Mouse (Mus musculus) urinary bladder, postnatal 14 days (tissue): ENCODE results near the gene Sumo1.
"Not testable (repeated sequence)": the region's sequence is repeated elsewhere in the genome, so short reads cannot be mapped to it uniquely, and the experiment has no call there.

Source experiments
- DNase-seq: peaks from one replicate; pipeline ENCODE4 v3.0.0; 2021; ENCODE audit warnings: low spot score

The Sumo1 gene

DNA sequence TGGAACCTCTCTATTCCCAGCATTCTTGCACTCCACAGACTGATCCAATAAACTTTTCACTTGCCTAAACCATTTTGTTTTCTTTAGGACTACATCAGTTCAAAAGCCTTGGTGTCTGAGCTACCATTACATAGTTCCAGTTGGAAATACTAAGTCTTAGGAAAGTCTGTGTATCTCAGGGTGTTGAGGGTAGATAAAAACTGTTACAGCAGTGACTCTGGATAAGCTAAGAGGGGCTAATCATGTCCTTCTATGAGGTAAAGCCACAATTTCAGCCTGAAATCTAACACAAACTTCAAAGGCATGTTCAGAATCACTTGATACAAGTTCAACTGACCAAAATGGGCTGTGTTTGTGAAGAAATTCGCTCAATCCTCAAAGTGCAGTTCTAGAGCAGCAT, 34.3 kb downstream of the Sumo1 start:
- DNase-seq: no peak

DNA sequence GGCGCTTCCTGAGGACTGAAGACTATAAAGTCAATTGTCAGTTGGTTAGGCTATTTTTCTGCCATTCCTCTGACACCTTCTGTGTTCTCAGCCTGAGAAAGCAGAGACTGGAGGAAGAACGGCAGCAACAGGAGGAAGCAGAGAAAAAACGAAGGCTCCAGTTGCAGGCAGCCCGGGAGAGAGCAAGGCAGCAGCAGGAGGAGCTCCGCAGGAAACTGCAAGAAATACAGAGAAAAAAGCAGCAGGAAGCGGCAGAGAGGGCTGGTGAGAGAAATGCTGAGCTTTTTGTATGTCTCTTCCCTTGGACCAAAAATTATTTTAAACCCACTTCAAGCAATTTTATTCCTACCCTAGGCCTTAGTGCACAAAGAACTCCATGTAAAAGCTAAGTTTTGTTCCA, 37.6 kb downstream of the Sumo1 start:
- no peak for DNase-seq

DNA sequence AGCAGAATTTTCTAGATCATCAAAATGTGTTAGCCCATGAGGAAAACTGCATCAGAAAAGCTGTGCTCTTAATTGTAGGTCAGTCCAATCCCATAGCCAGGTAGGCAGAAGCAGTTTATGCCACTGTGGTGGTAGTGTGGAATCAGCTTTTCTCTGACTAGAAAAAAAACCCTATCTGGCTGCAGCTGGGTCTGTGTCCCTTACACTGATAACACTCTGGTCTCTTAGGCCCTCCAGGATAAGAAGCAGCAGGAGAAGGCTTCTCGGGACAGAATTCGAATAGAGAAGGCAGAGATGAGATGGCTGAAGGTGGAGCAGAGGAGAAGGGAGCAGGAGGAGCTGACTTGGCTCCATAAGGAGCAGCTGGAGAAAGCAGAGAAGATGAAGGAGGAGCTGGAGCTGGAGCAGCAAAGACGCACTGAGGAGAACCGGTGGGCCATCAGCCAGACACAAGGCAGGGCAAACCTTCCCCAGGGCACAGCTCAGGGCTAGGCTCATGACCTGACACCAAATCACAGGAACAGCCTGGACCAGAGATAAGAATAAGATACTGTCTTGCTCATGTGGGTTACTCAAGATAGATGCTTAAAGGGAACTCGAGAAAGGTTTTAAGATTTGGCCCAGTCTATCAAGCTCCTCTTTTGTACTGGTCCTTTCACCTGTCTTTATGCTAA, 38.5 kb downstream of the Sumo1 start:
- no peak for DNase-seq

DNA sequence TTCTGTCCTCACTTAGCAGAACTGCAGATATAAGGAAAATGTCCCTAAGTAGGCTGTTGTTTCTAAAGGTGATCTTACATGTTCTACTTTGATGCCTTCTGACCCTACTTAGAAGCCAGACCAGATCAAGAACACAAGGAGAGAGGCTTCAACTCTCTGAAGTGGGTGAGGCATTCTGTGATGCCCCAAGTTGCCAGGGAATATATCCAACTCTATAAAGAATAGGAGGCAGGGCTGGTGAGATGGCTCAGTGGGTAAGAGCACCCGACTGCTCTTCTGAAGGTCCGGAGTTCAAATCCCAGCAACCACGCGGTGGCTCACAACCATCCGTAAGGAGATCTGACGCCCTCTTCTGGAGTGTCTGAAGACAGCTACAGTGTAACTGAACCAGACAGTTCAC, 40.3 kb downstream of the Sumo1 start:
- not testable (repeated sequence) for DNase-seq

DNA sequence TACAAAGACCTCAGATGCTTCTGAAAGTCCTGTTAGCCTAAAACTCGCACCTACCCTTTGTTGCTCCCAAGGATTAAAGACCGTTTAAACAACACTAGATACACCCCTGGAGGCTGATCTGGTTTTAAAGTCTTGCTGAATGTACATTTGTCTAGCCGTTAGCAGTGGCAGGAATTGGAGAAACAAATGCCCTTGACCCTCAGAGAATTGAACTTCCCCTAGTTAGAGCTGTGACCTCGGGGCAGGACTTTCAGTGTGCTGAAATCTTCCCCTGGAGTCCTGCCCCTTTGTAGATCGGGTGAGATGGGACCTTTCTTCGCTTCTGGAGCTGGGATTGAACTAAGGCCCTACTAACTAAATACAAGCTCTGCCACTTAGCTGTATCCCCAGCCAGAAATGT, 41.4 kb downstream of the Sumo1 start:
- DNase-seq: no peak

DNA sequence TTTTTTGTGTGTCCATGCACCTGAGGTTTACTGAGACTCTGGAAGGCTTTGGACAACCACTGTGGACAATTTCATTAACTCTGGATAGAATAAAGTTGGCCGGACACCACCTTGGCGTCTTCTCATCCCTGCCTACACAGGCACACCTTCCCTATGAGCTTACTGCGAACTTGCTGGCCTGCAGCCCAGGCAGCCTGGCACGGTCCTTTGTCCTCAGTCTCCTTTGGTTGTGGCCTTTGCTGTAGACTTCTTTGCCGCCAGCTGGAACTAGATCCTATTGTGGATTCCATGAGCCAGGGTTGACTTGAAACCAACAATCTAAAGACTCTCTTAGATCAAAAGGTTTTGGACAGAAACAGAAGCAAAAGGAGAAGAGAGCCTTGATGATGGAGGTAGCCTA, 45.2 kb downstream of the Sumo1 start:
- DNase-seq: no peak

DNA sequence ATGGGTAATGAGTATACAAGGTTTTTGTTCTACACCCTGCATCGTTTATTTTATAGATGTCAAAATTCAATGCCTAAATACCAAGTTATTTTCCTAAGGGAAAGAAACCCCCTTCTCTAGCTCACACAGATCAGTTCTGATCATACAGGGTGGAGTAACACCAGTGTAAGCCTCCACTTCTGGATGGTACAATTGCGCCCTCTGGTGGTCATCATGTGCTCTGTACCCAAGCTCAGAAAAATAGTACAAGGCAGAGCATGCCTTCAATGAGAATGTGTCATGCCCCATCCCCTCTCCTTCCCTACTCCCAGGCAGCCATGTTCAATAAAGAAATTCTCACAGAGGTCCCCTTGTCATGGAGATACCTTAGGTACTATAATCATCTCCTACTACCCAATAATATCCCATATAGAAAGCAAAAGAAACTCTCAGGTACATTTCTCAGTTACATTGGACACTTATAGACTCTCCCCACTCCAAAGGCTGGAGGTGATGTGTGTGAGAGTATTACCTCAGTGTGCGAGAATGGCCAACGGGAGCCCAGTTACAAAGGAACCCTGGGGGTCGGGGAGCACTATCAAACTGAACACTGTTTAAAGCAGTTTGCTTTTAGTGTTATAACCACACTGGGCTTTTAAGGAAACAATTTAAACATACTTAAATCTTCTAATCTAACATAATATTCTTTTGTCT, 47.2 kb downstream of the Sumo1 start:
- DNase-seq: peak; percentile 73

DNA sequence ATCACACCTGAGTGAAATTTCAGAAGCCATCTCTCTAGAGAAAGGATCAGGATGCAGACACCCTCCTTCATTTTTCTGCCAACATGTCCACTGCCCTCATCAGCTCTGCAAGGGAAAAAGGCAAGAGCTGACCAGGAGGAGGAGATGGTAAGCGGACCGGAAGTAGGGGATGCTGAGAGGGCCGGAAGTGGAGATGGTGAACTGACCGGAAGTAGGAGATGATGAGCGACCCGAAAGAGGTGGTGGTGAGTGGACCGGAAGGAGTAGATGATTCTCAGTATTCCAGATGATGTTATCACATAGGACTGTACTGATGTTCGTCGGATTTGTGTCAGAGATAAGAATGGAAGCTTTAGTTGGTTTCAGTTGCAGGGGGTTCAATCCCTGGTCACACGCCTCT, 51.4 kb downstream of the Sumo1 start:
- DNase-seq: no peak

DNA sequence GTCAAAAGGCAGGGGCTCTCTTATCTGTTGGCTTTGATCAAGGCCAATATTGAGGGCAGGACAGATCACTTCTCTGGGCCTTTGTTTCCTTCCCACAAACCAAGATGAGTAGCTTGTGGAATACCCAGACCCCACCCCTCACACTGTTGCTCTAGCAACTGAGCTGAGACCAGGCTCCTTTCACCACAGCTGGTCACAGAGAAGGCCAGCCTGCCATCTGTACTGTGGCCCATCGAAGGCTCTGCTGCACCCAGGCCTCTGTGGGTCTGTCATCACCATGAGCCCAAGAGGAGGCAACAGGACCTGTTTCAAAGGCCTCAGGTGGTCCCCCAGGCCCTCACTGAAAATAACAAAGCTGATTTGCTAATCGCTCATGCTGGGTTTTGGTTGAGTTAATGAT, 55.6 kb downstream of the Sumo1 start:
- no peak for DNase-seq

DNA sequence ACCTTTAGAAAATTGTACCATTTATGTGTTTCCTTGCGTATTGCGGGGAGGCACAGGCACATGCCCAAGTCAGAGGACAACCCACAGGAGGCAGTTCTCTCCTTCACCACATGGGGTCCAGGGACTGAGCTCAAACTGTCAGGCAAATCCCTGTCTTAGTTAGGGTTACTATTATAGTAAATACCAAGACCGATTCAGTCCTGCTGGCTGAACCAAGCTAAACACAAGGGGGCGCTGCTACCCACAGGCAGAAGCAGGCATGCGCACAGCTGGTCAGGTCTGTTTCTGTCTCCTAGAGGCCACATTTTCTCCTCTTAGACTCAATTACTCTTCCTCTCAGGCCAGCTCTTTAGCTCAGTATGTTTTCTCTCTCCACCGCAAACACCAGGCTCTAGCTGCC, 56.8 kb downstream of the Sumo1 start:
- peak; percentile 68 for DNase-seq

DNA sequence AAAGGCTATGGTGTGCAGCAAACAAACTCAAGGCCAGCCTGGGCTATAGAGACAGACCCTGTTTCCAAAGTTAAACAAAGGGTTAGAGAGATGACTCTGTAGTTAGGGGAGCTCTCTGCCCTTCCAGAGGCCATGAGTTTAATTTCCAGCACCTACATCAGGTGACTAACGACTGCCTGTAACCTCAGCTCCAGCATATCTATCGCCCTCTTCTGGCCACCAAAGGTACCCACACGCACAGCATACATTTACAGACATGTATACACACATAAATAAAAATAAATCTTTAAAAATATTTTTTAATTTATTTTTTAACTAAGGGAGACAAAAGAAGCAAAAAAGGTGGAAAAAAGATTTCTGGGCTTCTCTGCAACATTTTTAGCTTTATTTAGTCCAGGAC, 59.7 kb downstream of the Sumo1 start:
- DNase-seq: no peak

DNA sequence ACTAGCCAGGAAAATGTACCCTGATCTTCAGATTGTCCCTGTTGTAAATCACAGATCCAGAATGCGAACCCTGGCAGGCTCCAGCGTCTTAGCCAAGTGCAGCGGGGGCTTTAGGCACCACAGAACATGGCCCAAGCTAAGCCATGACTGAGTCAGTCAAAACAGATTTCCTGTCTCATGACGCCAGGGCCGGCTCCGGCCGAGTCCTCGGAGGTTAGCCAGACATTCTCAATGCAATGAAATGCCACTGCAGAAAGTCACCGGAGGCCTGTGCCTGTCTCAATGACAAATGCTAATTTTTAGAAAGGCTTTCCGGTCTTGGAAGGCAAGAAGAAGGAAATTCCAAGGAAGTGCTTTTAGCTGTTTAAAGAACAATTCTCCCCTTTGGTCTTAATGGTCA, 60.7 kb downstream of the Sumo1 start:
- no peak for DNase-seq

DNA sequence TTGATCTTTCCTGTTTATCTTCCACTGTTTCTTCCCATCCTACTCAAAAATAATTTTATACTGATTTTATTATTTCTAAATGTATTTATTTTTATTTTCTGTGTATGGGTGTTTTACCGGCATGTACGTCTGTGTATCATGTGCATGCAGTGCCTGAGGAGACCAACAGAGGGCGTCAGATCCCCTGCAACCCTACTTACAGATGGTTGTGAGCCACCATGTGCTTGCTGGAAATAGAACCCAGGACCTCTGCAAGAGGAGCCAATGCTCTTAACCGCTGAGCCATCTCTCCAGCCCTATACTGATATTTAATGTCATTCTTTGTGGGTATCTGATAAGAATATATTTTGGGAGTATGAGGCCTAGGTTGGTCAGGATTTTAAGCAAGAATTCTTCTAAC, 61.2 kb downstream of the Sumo1 start:
- no peak for DNase-seq

DNA sequence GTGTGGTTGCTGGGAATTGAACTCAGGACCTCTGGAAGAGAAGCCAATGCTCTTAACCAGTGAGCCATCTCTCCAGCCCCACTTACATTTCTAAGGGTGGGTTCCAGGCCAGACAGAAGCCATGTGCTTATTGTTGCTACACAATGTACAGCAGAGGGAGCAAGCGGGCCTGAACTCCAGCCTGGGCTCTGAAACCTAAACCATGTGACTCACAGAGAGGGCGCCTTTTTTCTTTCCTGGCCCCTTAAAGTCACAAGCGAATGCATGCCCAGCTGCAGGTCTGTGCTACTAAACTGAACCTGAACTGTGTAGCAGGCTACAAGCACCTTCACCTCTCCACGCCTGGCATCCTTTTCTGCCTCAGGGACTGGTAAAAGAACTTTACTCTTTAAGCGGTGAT, 61.7 kb downstream of the Sumo1 start:
- DNase-seq: no peak

DNA sequence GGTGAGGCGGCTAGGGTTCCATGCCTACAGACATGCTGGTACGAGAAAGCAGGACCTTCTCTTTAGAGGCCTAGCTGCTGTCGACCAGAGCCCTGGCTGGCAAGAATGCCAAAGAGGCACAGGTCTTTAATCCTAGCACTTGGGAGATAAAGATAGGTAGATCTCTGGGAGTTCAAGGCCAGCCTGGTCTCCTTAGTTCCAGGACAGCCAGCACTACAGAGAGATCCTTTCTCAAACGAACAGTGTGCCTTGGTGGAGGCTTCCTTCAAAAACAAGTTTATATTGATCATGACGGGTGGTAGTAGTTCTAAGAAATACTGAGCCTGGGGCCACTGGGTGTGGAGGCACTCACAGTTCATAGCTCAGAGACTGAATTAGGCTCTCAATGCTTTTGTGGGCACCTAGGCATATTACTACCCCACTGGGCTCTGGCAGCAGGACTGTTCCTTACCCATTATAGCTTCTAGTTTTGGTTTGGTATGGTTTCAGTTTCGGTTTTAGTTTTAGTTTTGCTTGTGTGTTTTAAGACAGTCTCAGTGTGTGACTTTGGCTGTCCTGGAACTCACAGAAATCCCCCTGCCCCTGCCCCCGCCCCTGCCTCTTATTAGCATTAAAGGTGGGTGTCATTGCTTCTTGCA, 62.4 kb downstream of the Sumo1 start:
- DNase-seq: no peak

DNA sequence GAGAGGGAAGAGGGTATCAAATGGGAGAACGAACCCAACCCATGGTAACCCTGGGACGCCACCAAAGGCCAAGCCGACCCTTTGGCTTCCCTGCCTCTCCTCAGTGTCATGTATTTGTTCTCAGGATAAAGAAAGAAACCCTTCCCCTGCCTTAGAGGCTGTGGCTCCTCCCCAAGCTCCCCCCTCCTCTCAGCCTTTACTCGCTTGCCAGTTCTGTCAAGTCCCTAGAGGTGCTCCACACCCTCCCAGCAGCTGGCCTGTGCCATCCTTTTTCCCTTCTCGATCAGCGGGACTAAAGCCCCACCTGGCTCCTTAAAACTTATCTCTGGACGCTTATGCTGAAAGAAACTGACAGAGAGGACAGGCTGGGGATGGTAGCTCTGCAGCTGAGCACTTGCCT, 63.6 kb downstream of the Sumo1 start:
- no peak for DNase-seq

DNA sequence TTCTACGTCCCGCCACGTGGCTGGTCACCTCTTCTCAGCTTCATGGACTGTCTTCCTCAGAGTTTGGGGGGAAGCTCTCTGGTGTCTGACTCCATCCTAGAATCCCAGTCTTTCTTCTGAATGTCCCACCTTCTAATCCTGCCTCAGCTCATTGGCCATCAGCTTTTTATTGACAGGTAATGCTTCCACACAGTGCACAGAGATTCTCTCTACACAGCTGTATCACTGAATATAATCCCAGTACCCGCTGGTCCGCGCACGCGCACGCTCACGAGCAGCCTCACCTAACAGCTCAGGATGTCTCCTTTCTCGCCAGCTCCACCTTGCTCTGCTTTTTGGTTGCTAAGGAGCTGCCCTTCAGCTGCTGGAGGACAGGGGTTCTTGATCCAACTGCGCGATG, 64.2 kb downstream of the Sumo1 start:
- DNase-seq: no peak

DNA sequence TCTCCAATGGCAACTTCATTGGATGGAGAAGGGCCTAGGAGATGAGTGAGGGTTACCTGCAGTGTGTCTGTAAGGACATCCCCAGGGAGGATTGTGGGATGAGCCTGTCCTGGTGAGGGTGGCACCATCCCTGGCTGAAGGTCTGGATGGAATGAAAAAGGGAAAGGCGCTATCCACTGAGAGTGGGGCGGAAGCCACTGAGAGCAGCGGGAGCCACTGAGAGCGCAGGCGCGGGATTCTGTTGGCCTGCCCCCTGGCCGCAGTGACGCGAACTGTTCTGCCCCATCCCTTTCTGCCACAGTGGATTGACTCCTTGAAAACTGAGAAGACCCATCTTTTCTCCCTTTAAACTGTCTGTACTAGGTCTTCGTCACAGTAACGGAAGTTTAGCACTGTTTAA, 66.7 kb downstream of the Sumo1 start:
- no peak for DNase-seq

DNA sequence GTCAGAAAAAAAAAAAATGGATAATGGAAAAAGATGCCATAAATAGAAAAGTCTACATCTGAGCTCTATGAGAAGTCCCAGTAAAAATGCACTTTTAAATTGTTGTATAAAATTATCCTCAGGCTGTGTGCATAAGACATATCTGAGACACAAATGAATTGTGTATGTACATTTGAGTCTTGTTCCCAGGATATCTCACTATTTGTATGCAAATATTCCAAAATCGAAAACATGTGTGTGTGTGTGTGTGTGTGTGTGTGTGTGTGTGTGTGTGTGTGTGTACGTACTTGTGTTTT, 67.3 kb downstream of the Sumo1 start:
- DNase-seq: no peak

DNA sequence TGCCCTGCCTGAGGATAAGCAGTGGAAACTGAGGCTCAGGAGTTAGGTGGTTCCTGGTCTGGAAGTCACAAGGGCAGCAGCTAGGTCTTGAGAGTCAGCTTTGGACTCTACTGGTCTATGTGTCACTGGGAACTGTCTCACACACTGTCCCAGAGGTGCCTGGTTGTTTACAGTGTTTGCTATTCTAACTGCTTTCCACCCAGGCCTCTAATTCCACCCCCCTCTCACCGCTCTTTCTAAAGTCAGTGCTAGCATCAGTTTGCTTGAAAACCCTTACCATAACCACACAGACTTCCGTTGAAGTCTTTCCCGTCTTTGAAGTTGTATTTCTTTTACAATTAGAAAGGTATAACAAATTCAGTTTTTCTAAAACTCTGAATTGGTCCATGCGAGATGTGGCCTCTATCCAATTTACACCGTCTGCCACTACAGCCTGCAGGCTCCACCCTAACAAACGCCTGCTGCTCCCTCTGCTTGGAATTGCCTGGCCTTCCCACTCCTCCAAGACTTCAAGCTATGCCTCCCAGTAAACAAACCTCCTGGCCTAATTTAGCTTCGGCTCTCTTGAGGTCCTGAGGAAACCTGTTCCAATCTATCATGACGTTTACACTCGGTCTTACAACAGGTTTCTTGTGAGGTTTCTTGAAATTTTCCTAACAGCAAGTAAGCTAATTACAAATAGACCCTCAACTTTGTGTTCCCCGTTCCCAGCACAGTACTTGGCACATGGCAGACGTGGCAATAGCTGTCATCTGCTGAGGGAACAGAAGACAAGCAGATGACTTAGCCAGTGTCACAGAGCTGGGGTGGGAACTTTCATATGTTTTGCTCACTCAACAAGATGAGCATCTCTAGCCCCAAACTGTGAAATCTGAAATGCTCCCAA, 67.9 kb downstream of the Sumo1 start:
- DNase-seq: no peak

DNA sequence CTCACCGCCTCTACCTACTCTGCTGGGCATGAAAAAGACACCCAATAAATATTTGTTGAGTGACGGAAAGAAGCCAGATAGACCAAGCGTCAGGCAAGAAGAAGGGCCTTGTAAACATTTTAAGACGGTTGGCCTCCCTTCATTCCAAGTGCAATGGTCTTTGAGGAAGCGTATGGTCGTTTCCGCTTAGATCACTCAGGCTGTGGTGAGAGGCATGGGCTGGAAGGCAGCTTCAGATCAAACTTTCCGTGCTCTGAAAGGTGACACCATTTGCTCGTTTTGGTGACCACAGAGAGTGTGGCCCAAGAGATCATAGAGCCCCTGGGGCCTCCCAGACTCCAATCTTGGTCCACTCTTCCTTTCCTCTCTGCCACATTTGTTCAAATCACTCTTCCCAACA, 75.0 kb downstream of the Sumo1 start:
- DNase-seq: no peak

DNA sequence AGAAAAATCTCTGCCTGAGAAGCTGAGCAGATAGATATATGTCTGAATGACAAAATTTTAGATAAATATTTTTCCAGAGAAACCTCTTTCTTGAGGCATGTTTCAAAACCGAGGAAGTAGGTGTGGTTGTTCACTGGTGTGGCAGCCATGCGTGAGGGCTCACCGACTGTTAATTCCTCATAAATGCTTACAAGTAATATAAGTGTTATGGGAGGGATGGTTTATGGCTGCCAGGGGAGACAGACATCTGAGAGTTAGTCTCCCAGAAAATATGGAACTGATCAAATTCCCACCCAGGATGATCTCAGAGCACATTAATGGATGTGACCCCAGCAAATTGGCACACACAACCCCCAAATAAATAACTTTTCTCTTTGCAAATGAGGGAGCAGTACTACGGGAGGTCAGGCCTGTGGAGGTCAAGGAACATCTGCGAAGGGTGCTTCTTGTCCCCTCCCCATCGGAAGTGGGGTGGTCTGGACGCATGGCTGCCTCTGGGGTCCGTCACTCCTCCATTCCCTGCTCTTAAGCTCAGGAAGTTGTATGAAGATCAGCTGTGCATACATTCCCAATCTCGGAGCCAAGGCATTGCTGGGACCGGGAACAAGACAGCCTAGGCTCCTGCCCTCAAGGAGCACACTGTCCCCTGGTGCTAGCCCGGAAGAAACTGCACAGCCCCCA, 75.9 kb downstream of the Sumo1 start:
- DNase-seq: no peak
